Mouse (Mus musculus) embryonic facial prominence, embryonic 14.5 days (tissue): ENCODE measurements at regions not wholly inside any gene's neighbourhood (a gene's known extent, or its start where the extent isn't known, plus 50 kb on each side); places are given as distances from the start of the nearest gene placed in this dataset.
A peak's percentile ranks its signal among the peaks of the same experiment; 100 is the strongest.

Experiments used
- ATAC-seq: fragments of 200-750 bp; cut with Nextera tagmentation; 2 replicates; pipeline ENCODE4 v1.8.0; 2017; ENCODE audit warnings: low read depth, moderate number of reproducible peaks, moderate TSS enrichment
- DNase-seq: peaks from one replicate; pipeline ENCODE4 v3.0.0-alpha.2; 2015; ENCODE audit warnings: low spot score
- H3K27ac ChIP-seq: fragments of 300-500 bp; sonication (generic); replicated peaks from 2 replicates; pipeline ENCODE4 v1.5.1; 2014; ENCODE audit warnings: low read depth, mild to moderate bottlenecking, low read length, moderate library complexity
- H3K27me3 ChIP-seq: fragments of 300-500 bp; sonication (generic); replicated peaks from 2 replicates; pipeline ENCODE4 v1.6.1; 2014; ENCODE audit warnings: low read length; ENCODE audit not compliant: control insufficient read depth, insufficient read depth
- H3K36me3 ChIP-seq: fragments of 300-500 bp; sonication (generic); 2 replicates; pipeline ENCODE4 v1.6.1; 2014; ENCODE audit warnings: low read length, mixed read lengths; ENCODE audit not compliant: control insufficient read depth, insufficient read depth
- H3K4me1 ChIP-seq: fragments of 300-500 bp; sonication (generic); 2 replicates; pipeline ENCODE4 v1.6.1; 2014; ENCODE audit warnings: antibody characterized with exemption, low read length; ENCODE audit not compliant: control insufficient read depth, insufficient read depth
- H3K4me2 ChIP-seq: fragments of 300-500 bp; sonication (generic); 2 replicates; pipeline ENCODE4 v1.6.1; 2014; ENCODE audit warnings: low read depth, mild to moderate bottlenecking, low read length, moderate library complexity, mixed read lengths
- H3K4me3 ChIP-seq: fragments of 300-500 bp; sonication (generic); 2 replicates; pipeline ENCODE4 v1.5.1; 2014; ENCODE audit warnings: low read depth, mild to moderate bottlenecking, low read length
- H3K9ac ChIP-seq: fragments of 300-500 bp; sonication (generic); 2 replicates; pipeline ENCODE4 v1.6.1; 2014; ENCODE audit warnings: low read depth, mild to moderate bottlenecking, low read length, moderate library complexity, mixed read lengths
- H3K9me3 ChIP-seq: fragments of 300-500 bp; sonication (generic); 2 replicates; pipeline ENCODE4 v1.6.1; 2016; ENCODE audit warnings: low read length; ENCODE audit not compliant: control insufficient read depth
- WGBS: fragments of 180-500 bp; shearing (Covaris S2); extraction: QIAGEN DNeasy Blood & Tissue Kit; methylation state at CpG from one replicate; pipeline ENCODE4 v1.1.7; 2014; 5-methylcytosine and 5-hydroxymethylcytosine counted together

DNA sequence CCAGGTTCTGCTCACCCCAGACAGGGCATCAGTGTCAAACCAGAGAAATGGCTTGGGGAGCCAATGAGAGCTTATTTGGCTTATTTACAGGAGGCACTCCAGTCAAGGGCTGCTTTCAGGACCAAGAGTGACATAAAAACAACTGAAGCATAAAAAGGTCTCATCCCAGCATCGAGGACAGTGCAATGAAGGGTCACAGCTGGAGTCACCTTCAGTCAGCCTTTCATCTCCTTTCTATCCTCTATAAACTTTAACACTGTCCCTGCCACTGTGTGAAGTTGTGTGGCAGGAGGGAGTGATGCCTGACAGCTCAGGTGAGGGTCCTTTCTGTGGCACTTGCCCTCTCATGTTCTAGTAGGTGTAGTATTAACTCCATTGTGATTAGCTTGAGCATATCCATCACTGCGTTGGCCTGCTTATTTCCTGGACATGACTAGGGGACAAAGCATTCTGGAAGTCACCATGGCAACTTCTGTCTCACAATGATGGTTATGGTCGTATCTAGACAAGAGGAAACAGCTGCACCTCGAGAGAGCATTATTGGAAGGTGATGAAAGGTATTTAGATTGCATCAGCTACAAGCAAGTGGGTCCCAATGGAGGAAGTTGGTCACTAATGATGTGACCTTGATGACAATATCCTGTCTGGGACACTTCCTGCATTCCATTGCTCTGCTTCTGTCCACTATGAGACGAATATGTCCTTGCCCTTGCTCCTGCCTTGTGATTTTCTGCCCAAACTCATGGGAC is 87.8 kb upstream of the Enpp6 start:
- Histone ChIP-seq H3K4me1 (no peaks in the 10 kb centered on the region), H3K4me3 (no peak overlapping the region), H3K9me3 (no peaks in the 10 kb centered on the region), H3K9ac (no peak overlapping the region), H3K27me3 (no peaks in the 10 kb centered on the region), H3K4me2 (no peak overlapping the region), H3K27ac (no peak overlapping the region), H3K36me3 (no peaks in the 10 kb centered on the region)
- ATAC-seq, result no peak
- peak; percentile 62 for DNase-seq
- WGBS, result 46% methylated on average over 5 of the region's 5 CpGs

DNA sequence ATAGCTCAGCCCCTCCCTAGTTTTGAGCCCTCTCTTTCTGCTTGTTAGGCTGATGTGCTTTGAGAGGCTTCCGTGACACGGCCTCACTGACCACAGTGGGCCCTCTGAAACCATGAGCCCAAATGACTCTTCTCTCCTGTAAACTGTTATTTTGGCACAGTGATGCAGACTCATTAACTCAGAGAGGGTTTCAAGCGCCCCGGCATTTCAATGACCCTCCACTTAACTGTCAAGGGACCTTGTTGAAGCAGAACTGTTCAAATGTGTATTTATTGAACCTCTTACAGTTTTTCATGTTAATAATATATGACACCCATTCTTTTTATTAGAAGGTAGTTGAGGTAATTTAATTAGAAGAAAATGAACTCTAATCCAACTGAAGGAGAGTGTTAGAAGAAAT is 85.9 kb upstream of the Enpp6 start:
- Histone ChIP-seq H3K4me2 (no peak overlapping the region), H3K9ac (no peak overlapping the region), H3K27ac (no peak overlapping the region), H3K27me3 (no peaks in the 10 kb centered on the region), H3K9me3 (no peaks in the 10 kb centered on the region), H3K36me3 (no peaks in the 10 kb centered on the region), H3K4me1 (no peaks in the 10 kb centered on the region), H3K4me3 (no peak overlapping the region)
- WGBS, result 85% methylated on average over 4 of the region's 4 CpGs
- no peak for ATAC-seq
- DNase-seq, result no peak

DNA sequence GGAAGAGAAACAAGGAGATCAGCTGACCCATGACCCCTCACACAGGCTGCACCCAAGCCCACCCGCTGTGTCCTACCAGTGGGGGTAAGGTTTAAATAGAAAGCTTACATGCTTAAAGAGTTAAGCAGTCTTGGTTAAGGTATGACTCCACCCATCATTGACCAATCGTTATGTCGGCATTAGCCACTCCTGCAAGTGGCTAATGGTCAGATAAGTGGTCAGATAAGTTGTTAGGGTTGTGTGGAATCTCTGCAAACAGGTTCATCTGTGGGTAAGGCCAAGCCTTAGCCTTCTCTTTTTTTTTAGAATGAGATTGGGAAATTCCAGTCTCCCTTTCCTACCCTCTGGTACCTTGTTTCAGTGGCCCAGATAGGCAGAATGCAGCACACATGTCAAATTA is 82.0 kb upstream of the Enpp6 start:
- 81% methylated on average over 3 of the region's 3 CpGs for WGBS
- H3K9me3 ChIP-seq, result no peaks in the 10 kb centered on the region
- H3K27me3 ChIP-seq, result no peaks in the 10 kb centered on the region
- no peak overlapping the region for H3K4me2 ChIP-seq
- H3K9ac ChIP-seq, result no peak overlapping the region
- H3K27ac ChIP-seq, result no peak overlapping the region
- no peak for DNase-seq
- no peaks in the 10 kb centered on the region for H3K4me1 ChIP-seq
- ATAC-seq, result no peak
- no peak overlapping the region for H3K4me3 ChIP-seq
- no peaks in the 10 kb centered on the region for H3K36me3 ChIP-seq

DNA sequence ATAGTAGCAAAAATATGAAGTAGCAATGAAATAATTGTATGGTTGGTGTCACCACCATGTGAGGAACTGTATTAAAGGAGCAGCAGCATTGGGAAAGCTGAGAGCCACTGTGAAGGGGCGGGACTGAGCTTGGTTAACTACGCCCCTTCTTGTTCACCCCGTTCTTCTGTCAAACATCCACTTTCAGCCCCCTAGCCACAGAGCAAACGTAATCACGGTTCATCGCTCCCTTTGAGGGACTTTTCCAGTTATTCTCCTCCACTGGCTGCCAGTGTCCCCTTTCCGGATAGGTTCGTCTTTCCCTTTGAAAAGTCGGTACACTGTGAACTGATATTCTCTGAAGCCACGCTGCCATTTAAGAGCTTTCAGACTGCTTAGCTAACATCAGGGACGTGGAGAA is 79.3 kb upstream of the Enpp6 start:
- WGBS, result 52% methylated on average over 11 of the region's 11 CpGs
- DNase-seq, result no peak
- Histone ChIP-seq H3K4me2 (no peak overlapping the region), H3K36me3 (no peaks in the 10 kb centered on the region), H3K27ac (no peak overlapping the region), H3K9me3 (no peaks in the 10 kb centered on the region), H3K4me3 (no peak overlapping the region), H3K4me1 (no peaks in the 10 kb centered on the region), H3K9ac (no peak overlapping the region), H3K27me3 (no peaks in the 10 kb centered on the region)
- ATAC-seq, result peak; percentile 71; the same call in 1 of the 2 replicates

DNA sequence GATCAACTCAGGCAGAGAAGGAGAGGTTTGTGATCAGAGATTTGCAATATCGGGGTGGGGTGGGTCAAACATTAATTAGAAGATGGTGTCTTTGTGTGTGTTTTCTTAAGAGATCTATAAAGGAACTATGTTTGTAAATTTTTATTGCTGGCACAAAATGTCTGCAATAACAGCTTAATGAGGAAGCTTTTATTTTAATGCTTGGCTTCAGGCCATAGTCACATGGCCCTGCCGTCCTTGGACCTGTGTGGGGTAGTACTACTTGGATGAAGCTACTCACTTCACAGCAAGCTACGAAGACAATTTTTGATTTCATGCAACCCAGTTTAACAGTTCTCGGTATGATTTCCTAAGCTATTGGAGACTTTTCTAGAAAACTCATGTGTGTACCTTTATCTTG is 78.5 kb upstream of the Enpp6 start:
- H3K27ac ChIP-seq, result no peak overlapping the region
- no peak for DNase-seq
- WGBS, result 87% methylated on average over 4 of the region's 4 CpGs

DNA sequence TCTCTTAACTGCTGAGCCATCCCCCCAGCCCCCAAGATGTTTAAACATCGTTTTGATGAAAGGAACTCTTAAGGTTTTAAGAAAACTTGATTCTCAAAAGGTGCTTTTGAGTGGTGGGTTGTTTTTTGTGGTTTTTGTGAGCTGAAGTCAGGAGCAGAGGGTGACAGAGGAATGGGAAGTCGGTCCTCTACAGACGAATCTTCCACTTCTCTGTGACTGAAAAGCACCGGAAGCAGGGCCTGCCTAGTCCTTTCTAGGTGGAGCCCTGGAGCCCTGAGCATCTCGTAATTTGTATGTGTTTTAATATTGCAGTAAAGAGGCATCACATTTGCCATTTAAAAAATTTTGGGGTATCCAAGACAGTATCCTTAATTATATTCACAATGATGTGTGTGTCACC is 72.7 kb upstream of the Enpp6 start:
- H3K4me2 ChIP-seq, result no peak overlapping the region
- H3K4me1 ChIP-seq, result no peaks in the 10 kb centered on the region
- H3K9me3 ChIP-seq, result no peaks in the 10 kb centered on the region
- no peak for DNase-seq
- H3K27ac ChIP-seq, result no peak overlapping the region
- no peak for ATAC-seq
- H3K36me3 ChIP-seq, result no peaks in the 10 kb centered on the region
- H3K27me3 ChIP-seq, result no peaks in the 10 kb centered on the region
- 39% methylated on average over 5 of the region's 5 CpGs for WGBS
- no peak overlapping the region for H3K9ac ChIP-seq
- H3K4me3 ChIP-seq, result no peak overlapping the region

More for the DNA sequence above, 78.5 kb upstream of the Enpp6 start:
- no peak overlapping the region for H3K9ac ChIP-seq
- ATAC-seq, result no peak
- H3K9me3 ChIP-seq, result no peaks in the 10 kb centered on the region
- no peak overlapping the region for H3K4me3 ChIP-seq
- H3K4me2 ChIP-seq, result no peak overlapping the region
- H3K36me3 ChIP-seq, result no peaks in the 10 kb centered on the region
- no peaks in the 10 kb centered on the region for H3K27me3 ChIP-seq
- H3K4me1 ChIP-seq, result no peaks in the 10 kb centered on the region

DNA sequence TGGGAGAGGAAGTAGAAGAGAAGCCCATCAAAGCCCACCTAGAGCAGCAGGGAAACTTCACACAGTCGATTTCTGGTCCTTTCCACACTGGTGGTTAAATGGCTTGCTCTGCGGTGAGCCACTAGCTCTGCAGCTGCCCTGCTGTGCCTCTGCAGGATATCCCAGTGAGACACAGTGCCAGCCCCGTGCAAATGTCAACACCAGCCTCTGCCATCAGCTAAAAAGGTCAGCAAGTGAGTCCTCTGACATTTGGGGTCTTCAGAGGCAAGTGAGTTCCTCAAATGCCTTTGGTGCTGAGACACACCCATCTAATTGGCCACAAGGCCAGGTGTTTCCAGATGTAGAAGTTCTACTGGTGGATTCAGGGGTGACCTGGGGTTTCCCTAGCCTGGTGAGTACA is 66.6 kb upstream of the Enpp6 start:
- Histone ChIP-seq H3K9me3 (no peaks in the 10 kb centered on the region), H3K4me3 (no peak overlapping the region), H3K36me3 (no peaks in the 10 kb centered on the region), H3K27ac (no peak overlapping the region), H3K4me2 (no peak overlapping the region), H3K9ac (no peak overlapping the region), H3K27me3 (no peaks in the 10 kb centered on the region), H3K4me1 (peaks cover 3% of the 10 kb centered on the region; the same call in 1 of the 2 replicates)
- DNase-seq (no peak), ATAC-seq (no peak)
- 29% methylated on average over 3 of the region's 3 CpGs for WGBS

DNA sequence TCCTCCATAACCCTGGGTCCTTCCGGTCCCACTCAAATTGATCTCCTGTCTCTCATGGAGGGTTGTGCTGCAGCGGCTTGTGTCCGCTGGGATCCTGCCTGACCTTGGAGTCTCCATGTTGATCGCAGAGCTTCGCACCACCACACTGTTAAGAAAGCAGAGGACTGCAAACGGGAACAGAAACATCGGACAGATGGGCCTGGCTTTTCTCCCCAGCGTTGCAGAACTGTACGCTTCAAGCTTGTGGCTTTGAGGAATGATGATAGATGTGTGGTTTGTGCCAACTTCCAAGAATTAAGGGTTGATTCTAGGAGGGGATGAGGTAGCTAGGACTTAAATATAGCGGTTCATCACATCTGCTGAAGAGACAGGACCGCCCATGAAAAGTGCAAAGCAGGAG is 65.6 kb upstream of the Enpp6 start:
- DNase-seq (peak; percentile 45), ATAC-seq (no peak)
- no peaks in the 10 kb centered on the region for H3K36me3 ChIP-seq
- no peak overlapping the region for H3K4me3 ChIP-seq
- H3K4me2 ChIP-seq, result no peak overlapping the region
- no peaks in the 10 kb centered on the region for H3K9me3 ChIP-seq
- no peak overlapping the region for H3K9ac ChIP-seq
- H3K4me1 ChIP-seq, result peaks cover 6% of the 10 kb centered on the region; the same call in 1 of the 2 replicates
- 78% methylated on average over 11 of the region's 11 CpGs for WGBS
- no peak overlapping the region for H3K27ac ChIP-seq
- no peaks in the 10 kb centered on the region for H3K27me3 ChIP-seq

DNA sequence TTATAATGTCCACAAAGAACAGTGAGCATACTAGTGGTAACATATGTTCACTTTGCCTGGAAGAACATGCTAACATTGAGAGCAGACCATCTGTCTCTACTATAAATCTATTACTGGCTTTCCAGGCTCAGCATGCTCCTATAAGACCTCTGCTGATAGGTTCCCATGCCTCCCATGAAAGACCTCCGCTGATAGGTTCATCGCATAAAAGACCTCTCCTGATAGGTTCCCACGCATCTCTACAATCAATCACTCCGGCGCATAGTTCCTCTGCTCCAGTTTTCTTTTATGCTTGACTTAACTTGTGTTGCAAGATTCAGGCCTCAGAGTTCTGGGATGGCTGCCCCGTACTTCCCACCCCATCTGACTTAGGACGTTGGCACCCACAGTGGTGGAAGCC is 65.1 kb upstream of the Enpp6 start:
- 90% methylated on average over 7 of the region's 7 CpGs for WGBS
- Histone ChIP-seq H3K4me3 (no peak overlapping the region), H3K4me1 (peaks cover 6% of the 10 kb centered on the region; the same call in 1 of the 2 replicates), H3K27me3 (no peaks in the 10 kb centered on the region), H3K4me2 (no peak overlapping the region), H3K9me3 (no peaks in the 10 kb centered on the region), H3K36me3 (no peaks in the 10 kb centered on the region), H3K27ac (no peak overlapping the region), H3K9ac (no peak overlapping the region)
- ATAC-seq (no peak), DNase-seq (no peak)
